Mouse (Mus musculus) retina, postnatal 1 day (tissue): ENCODE data around the gene Pfkm.

Experiments used
- DNase-seq: peaks from one replicate; pipeline ENCODE4 v3.0.0-alpha.2; 2012

Pfkm gene

GRCm38 (mm10) chr15:98142515-98142914, 50.1 kb downstream of the Pfkm start:
- no peak for DNase-seq

- no peak for DNase-seq
These were observed 52.6 kb downstream of the Pfkm start for GRCm38 (mm10) chr15:98144861-98145507.

- peak; percentile 95 for DNase-seq
These were observed 53.3 kb downstream of the Pfkm start for GRCm38 (mm10) chr15:98145559-98146181.

- no peak for DNase-seq
These were observed 56.0 kb downstream of the Pfkm start for GRCm38 (mm10) chr15:98148356-98148755.

GRCm38 (mm10) chr15:98149166-98149602, 56.8 kb downstream of the Pfkm start:
- no peak for DNase-seq

- no peak for DNase-seq
These were observed 60.5 kb downstream of the Pfkm start for GRCm38 (mm10) chr15:98152916-98153315.

GRCm38 (mm10) chr15:98153625-98154024, 61.2 kb downstream of the Pfkm start:
- DNase-seq, result peak; percentile 72

- no peak for DNase-seq
These were observed 61.8 kb downstream of the Pfkm start for GRCm38 (mm10) chr15:98154146-98154545.

GRCm38 (mm10) chr15:98154631-98155030, 62.2 kb downstream of the Pfkm start:
- DNase-seq, result no peak

GRCm38 (mm10) chr15:98155272-98155671, 62.9 kb downstream of the Pfkm start:
- DNase-seq, result no peak

GRCm38 (mm10) chr15:98155944-98156343, 63.6 kb downstream of the Pfkm start:
- no peak for DNase-seq

GRCm38 (mm10) chr15:98157253-98157652, 64.9 kb downstream of the Pfkm start:
- no peak for DNase-seq

- DNase-seq, result no peak
These were observed 68.8 kb downstream of the Pfkm start for GRCm38 (mm10) chr15:98161026-98161805.

- no peak for DNase-seq
These were observed 70.2 kb downstream of the Pfkm start for GRCm38 (mm10) chr15:98162561-98162960.

GRCm38 (mm10) chr15:98165525-98165924, 73.1 kb downstream of the Pfkm start, which contains the start of gene Asb8:
Gene Asb8 (minus strand): TSS chr15:98165625.
- DNase-seq, result no peak

- no peak for DNase-seq
These were observed 74.7 kb downstream of the Pfkm start, which contains the start of gene Ccdc184 for GRCm38 (mm10) chr15:98166963-98167644. Gene Ccdc184 (plus strand): TSS chr15:98167158.

- DNase-seq, result peak; percentile 96
These were observed 75.5 kb downstream of the Pfkm start for GRCm38 (mm10) chr15:98167645-98168621.

- DNase-seq, result no peak
These were observed 76.2 kb downstream of the Pfkm start for GRCm38 (mm10) chr15:98168622-98169004.

- peak; percentile 58 for DNase-seq
These were observed 78.0 kb downstream of the Pfkm start for GRCm38 (mm10) chr15:98170365-98170764.

GRCm38 (mm10) chr15:98170917-98171316, 78.5 kb downstream of the Pfkm start:
- DNase-seq, result no peak

GRCm38 (mm10) chr15:98172113-98172512, 79.7 kb downstream of the Pfkm start:
- DNase-seq, result no peak

GRCm38 (mm10) chr15:98173821-98174220, 81.4 kb downstream of the Pfkm start:
- peak; percentile 82 for DNase-seq
